Mouse (Mus musculus) cerebellum, adult 2 months (tissue): ENCODE data around the gene Wwp2.

Experiments
- CTCF ChIP-seq: fragments of 200-500 bp; IDR thresholded peaks from 2 replicates; pipeline ENCODE4 v1.5.1; 2011; ENCODE audit warnings: low read depth, mild to moderate bottlenecking, control low read depth, low read length, moderate library complexity, borderline replicate concordance; ENCODE audit not compliant: insufficient read depth
- POLR2A ChIP-seq: fragments of 200-500 bp; IDR thresholded peaks from 2 replicates; pipeline ENCODE4 v1.6.1; 2011; ENCODE audit warnings: low read length, control low read depth, borderline replicate concordance; ENCODE audit not compliant: insufficient read depth

- TF ChIP-seq CTCF, result no peak
- no peak for TF ChIP-seq POLR2A
These were observed 79.0 kb downstream of the Wwp2 start for GRCm38 (mm10) chr8:107514949-107515721.
